ENCODE assay signal across 9 mouse cellular contexts in the genomic region with DNA sequence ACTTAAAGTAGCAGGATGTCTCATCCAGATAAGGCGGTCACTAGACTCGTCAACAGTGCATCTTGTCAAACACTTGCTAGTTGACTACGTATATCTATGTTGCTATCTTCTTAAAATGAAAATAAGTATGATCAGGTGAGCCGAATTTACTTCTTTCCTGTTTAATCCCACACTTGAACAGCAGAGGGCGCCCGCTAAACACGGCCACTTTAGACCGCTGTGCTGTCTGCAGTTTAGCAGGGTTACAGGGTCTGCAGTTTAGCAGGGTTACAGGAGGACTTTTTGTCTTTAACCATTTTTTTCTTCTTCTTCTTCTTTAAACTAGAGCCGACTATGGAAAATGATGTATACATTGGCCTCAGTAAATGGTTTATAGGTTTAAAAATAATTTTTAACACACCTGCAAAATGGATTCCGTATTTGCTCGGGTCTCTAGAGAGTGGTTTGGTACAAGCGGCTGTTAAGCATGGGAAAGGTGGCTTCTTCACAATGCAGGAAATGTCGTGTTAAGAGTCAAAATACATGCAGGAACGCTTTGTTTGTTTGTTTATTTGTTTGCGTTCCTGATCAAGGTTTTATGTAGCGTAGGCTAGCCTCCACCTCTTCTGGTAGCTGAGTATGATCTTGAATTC.
DNase-seq lines count a peak whose midpoint lies in the region; ATAC-seq and TF ChIP-seq lines count a peak whose summit lies in the region.
"Had no signal": no experiment of that assay in that cellular context is flagged by ENCODE, and none has a peak within 500 bp of the region (broad histone marks: within the 10 kb centered on the region; RNA-seq: fewer than 3 reads in every experiment).

No protein-coding gene starts in this region.

- WGBS in hindbrain, embryonic 16.5 days = 50% methylated on average over 16 of the region's 16 CpGs

- DNase-seq in heart, postnatal 14 days = peak; percentile 5 to 30
- no peak for DNase-seq in heart, adult 9 months (ENCODE audit: low spot score in 2 of 2)
- DNase-seq in adrenal gland, postnatal 10 days = peak; percentile 71
- peak; percentile 40 for DNase-seq in embryo, embryonic 11.5 days (ENCODE audit: low read depth, low spot score)
- peak; percentile 67 to 78 for DNase-seq in left cerebral cortex, adult 2 months (ENCODE audit: extremely low spot score in 1 of 2, low spot score in 2 of 2)
- DNase-seq in mesoderm, embryonic 11.5 days (ENCODE audit: low read depth, low spot score) = peak; percentile 58
- peak; percentile 16 for DNase-seq in testis, postnatal 14 days (ENCODE audit: low spot score)

- H3K9ac ChIP-seq in hindbrain, embryonic 16.5 days (ENCODE audit: low read depth, low read length) = no peak overlapping the region
- H3K9ac ChIP-seq: liver, embryonic 15.5 days had no signal

- no peak overlapping the region for H3K4me3 ChIP-seq in hindbrain, embryonic 16.5 days (ENCODE audit: low read length)
- no peak overlapping the region for H3K4me3 ChIP-seq in left cerebral cortex, adult 2 months
- H3K4me3 ChIP-seq: liver, embryonic 15.5 days had no signal

- H3K36me3 ChIP-seq in hindbrain, embryonic 16.5 days (ENCODE audit: control insufficient read depth, insufficient read depth, low read length) = no peaks in the 10 kb centered on the region
- H3K36me3 ChIP-seq: liver, embryonic 15.5 days had no signal

- no peak overlapping the region for H3K4me2 ChIP-seq in hindbrain, embryonic 16.5 days (ENCODE audit: low read length)
- H3K4me2 ChIP-seq: liver, embryonic 15.5 days had no signal

- H3K9me3 ChIP-seq in hindbrain, embryonic 16.5 days (ENCODE audit: control insufficient read depth, low read length) = no peaks in the 10 kb centered on the region
- H3K9me3 ChIP-seq: liver, embryonic 15.5 days had no signal

- intact Hi-C loops in heart, postnatal 14 days (cut with DNase I) = no loop called here
- intact Hi-C loops in left cerebral cortex, adult 2 months (cut with DNase I) = loop anchor here (5.0 kb wide), 1 partner anchor 194 kb away; no protein-coding TSS in a partner anchor

- H3K27me3 ChIP-seq in hindbrain, embryonic 16.5 days (replicated peaks; ENCODE audit: control insufficient read depth, insufficient read depth, low read length) = no peaks in the 10 kb centered on the region
- H3K27me3 ChIP-seq: liver, embryonic 15.5 days had no signal

- no peak overlapping the region for H3K27ac ChIP-seq in hindbrain, embryonic 16.5 days (ENCODE audit: low read depth, low read length)
- H3K27ac ChIP-seq in left cerebral cortex, adult 2 months = no peak overlapping the region
- H3K27ac ChIP-seq: liver, embryonic 15.5 days had no signal

- H3K4me1 ChIP-seq in hindbrain, embryonic 16.5 days (ENCODE audit: control insufficient read depth, insufficient read depth, low read depth, low read length) = no peaks in the 10 kb centered on the region
- H3K4me1 ChIP-seq: liver, embryonic 15.5 days had no signal

- ATAC-seq in hindbrain, embryonic 16.5 days = peak; percentile 86

- TF ChIP-seq CTCF in left cerebral cortex, adult 2 months (IDR thresholded peaks at IDR 0.05) = peak; percentile 82

Comparison
In these comparisons a context has a peak if more than half of its experiments do, and no peak if none do; other contexts are left out.
1. DNase-seq: peak in heart, postnatal 14 days (2 of 2), adrenal gland, postnatal 10 days (single experiment), embryo, embryonic 11.5 days (single experiment), left cerebral cortex, adult 2 months (2 of 2), mesoderm, embryonic 11.5 days (single experiment) and testis, postnatal 14 days (single experiment); none in heart, adult 9 months (0 of 2).